Mouse (Mus musculus): ENCODE results near the gene Atp5k. TPM values are rescaled to one million over a fixed set of nuclear protein-coding genes. Genes with fewer than 3 reads are reported as not detected.

Gene Atp5k
- 430 and 435 TPM in 2 replicates for polyA plus RNA-seq (2016; fragmentation: Nextera tagmentation; extraction: Ambion mirVana)

GRCm38 (mm10) chr5:108433804-108434587 is at the start of gene Atp5k:
Atp5k (minus strand) TSS chr5:108434448.
- Histone ChIP-seq H3K27ac (0 out of 2 replicates have a peak within 1 kb of the TSS, but pooled peaks have one; percentile 42), H3K9me3 (no peaks in the 10 kb centered on the region), H3K27me3 (peaks cover 15% of the 10 kb centered on the region; the same call in 1 of the 2 replicates), H3K4me2 (peak within 1 kb of the TSS; percentile 94), H3K36me3 (replicated peaks) (peaks cover 32% of the 10 kb centered on the region), H3K9ac (peak within 1 kb of the TSS; percentile 95), H3K4me3 (replicated peaks) (peak within 1 kb of the TSS; percentile 88), H3K4me1 (peaks cover 14% of the 10 kb centered on the region)
- peak; percentile 91 for ATAC-seq (ENCODE audit: low FRiP score)
- 1% methylated on average over 42 of the region's 42 CpGs for WGBS

- WGBS, result 95% methylated on average over 6 of the region's 6 CpGs
- H3K9ac ChIP-seq, result no peak overlapping the region
- H3K4me2 ChIP-seq, result no peak overlapping the region
- H3K27me3 ChIP-seq, result no peaks in the 10 kb centered on the region
- no peak for ATAC-seq (ENCODE audit: low FRiP score)
- no peak overlapping the region for H3K27ac ChIP-seq
- peaks cover 46% of the 10 kb centered on the region for H3K36me3 ChIP-seq (replicated peaks)
- no peak overlapping the region for H3K4me3 ChIP-seq (replicated peaks)
- no peaks in the 10 kb centered on the region for H3K4me1 ChIP-seq
- no peaks in the 10 kb centered on the region for H3K9me3 ChIP-seq
Measured at GRCm38 (mm10) chr5:108483006-108483405, 48.8 kb upstream of the Atp5k start.

- Histone ChIP-seq H3K4me1 (no peaks in the 10 kb centered on the region), H3K9me3 (no peaks in the 10 kb centered on the region), H3K4me3 (replicated peaks) (no peak overlapping the region), H3K27me3 (no peaks in the 10 kb centered on the region), H3K4me2 (no peak overlapping the region), H3K27ac (no peak overlapping the region), H3K9ac (no peak overlapping the region), H3K36me3 (replicated peaks) (peaks cover 78% of the 10 kb centered on the region)
- no peak for ATAC-seq (ENCODE audit: low FRiP score)
- 88% methylated on average over 3 of the region's 3 CpGs for WGBS
Measured at GRCm38 (mm10) chr5:108475977-108476376, 41.7 kb upstream of the Atp5k start.

GRCm38 (mm10) chr5:108473737-108474136 is 39.5 kb upstream of the Atp5k start:
- Histone ChIP-seq H3K36me3 (replicated peaks) (peaks cover 73% of the 10 kb centered on the region), H3K4me1 (peaks cover 8% of the 10 kb centered on the region), H3K9me3 (no peaks in the 10 kb centered on the region), H3K27me3 (no peaks in the 10 kb centered on the region), H3K27ac (no peak overlapping the region), H3K4me2 (no peak overlapping the region), H3K9ac (no peak overlapping the region), H3K4me3 (replicated peaks) (no peak overlapping the region)
- 93% methylated on average over 4 of the region's 4 CpGs for WGBS
- no peak for ATAC-seq (ENCODE audit: low FRiP score)

GRCm38 (mm10) chr5:108469617-108470016 is 35.4 kb upstream of the Atp5k start:
- Histone ChIP-seq H3K4me3 (replicated peaks) (no peak overlapping the region), H3K4me1 (peaks cover 22% of the 10 kb centered on the region), H3K4me2 (no peak overlapping the region), H3K9ac (no peak overlapping the region), H3K27ac (no peak overlapping the region), H3K27me3 (no peaks in the 10 kb centered on the region), H3K36me3 (replicated peaks) (peaks cover 40% of the 10 kb centered on the region), H3K9me3 (no peaks in the 10 kb centered on the region)
- WGBS, result 85% methylated on average over 7 of the region's 7 CpGs
- no peak for ATAC-seq (ENCODE audit: low FRiP score)

- no peak overlapping the region for H3K4me2 ChIP-seq
- H3K4me3 ChIP-seq (replicated peaks), result no peak overlapping the region
- no peak overlapping the region for H3K9ac ChIP-seq
- H3K36me3 ChIP-seq (replicated peaks), result peaks cover 10% of the 10 kb centered on the region; the same call in 1 of the 2 replicates
- no peaks in the 10 kb centered on the region for H3K27me3 ChIP-seq
- 97% methylated on average over 1 of the region's 1 CpGs for WGBS
- peaks cover 49% of the 10 kb centered on the region for H3K4me1 ChIP-seq
- H3K9me3 ChIP-seq, result no peaks in the 10 kb centered on the region
- ATAC-seq (ENCODE audit: low FRiP score), result no peak
- H3K27ac ChIP-seq, result no peak overlapping the region
Measured at GRCm38 (mm10) chr5:108466647-108467046, 32.4 kb upstream of the Atp5k start.

GRCm38 (mm10) chr5:108465131-108465891 is 31.1 kb upstream of the Atp5k start:
- 90% methylated on average over 6 of the region's 6 CpGs for WGBS
- ATAC-seq (ENCODE audit: low FRiP score), result no peak
- Histone ChIP-seq H3K27ac (no peak overlapping the region), H3K27me3 (no peaks in the 10 kb centered on the region), H3K9me3 (no peaks in the 10 kb centered on the region), H3K4me3 (replicated peaks) (no peak overlapping the region), H3K4me2 (no peak overlapping the region), H3K9ac (no peak overlapping the region), H3K4me1 (peaks cover 54% of the 10 kb centered on the region), H3K36me3 (replicated peaks) (peaks cover 7% of the 10 kb centered on the region; the same call in 1 of the 2 replicates)

- Histone ChIP-seq H3K9ac (peak overlapping the region; percentile 99), H3K4me2 (peak overlapping the region; percentile 99), H3K36me3 (replicated peaks) (no peaks in the 10 kb centered on the region; the same call in 1 of the 2 replicates), H3K27me3 (peaks cover 18% of the 10 kb centered on the region), H3K27ac (no peak overlapping the region), H3K4me1 (peaks cover 46% of the 10 kb centered on the region), H3K4me3 (replicated peaks) (peak overlapping the region; percentile 89), H3K9me3 (no peaks in the 10 kb centered on the region)
- ATAC-seq (ENCODE audit: low FRiP score), result no peak
- WGBS, result 42% methylated on average over 4 of the region's 4 CpGs
Measured at GRCm38 (mm10) chr5:108462446-108462845, 28.2 kb upstream of the Atp5k start.

GRCm38 (mm10) chr5:108461082-108462065 is 27.1 kb upstream of the Atp5k start, which contains the start of gene Pcgf3:
Pcgf3 (plus strand) TSS chr5:108461232.
- peak within 1 kb of the TSS; percentile 99 for H3K9ac ChIP-seq
- no peaks in the 10 kb centered on the region for H3K9me3 ChIP-seq
- peak; percentile 98 for ATAC-seq (ENCODE audit: low FRiP score)
- H3K4me1 ChIP-seq, result peaks cover 46% of the 10 kb centered on the region
- H3K27ac ChIP-seq, result peak within 1 kb of the TSS; percentile 84
- H3K36me3 ChIP-seq (replicated peaks), result no peaks in the 10 kb centered on the region; the same call in 1 of the 2 replicates
- H3K27me3 ChIP-seq, result peaks cover 21% of the 10 kb centered on the region
- H3K4me2 ChIP-seq, result peak within 1 kb of the TSS; percentile 99
- WGBS, result under 1% methylated on average over 49 of the region's 62 CpGs
- H3K4me3 ChIP-seq (replicated peaks), result peak within 1 kb of the TSS; percentile 89

- ATAC-seq (ENCODE audit: low FRiP score), result peak; percentile 1; the same call in 1 of the 2 replicates
- H3K9ac ChIP-seq, result peak overlapping the region; percentile 99
- H3K36me3 ChIP-seq (replicated peaks), result no peaks in the 10 kb centered on the region
- H3K4me1 ChIP-seq, result peaks cover 38% of the 10 kb centered on the region
- H3K27me3 ChIP-seq, result peaks cover 21% of the 10 kb centered on the region
- peak overlapping the region; percentile 89 for H3K4me3 ChIP-seq (replicated peaks)
- WGBS, result 46% methylated on average over 6 of the region's 6 CpGs
- no peaks in the 10 kb centered on the region for H3K9me3 ChIP-seq
- H3K4me2 ChIP-seq, result peak overlapping the region; percentile 99
- no peak overlapping the region for H3K27ac ChIP-seq
Measured at GRCm38 (mm10) chr5:108460461-108460860, 26.2 kb upstream of the Atp5k start.

- Histone ChIP-seq H3K4me3 (replicated peaks) (no peak overlapping the region), H3K4me1 (peaks cover 23% of the 10 kb centered on the region), H3K27ac (no peak overlapping the region), H3K9ac (no peak overlapping the region), H3K4me2 (no peak overlapping the region), H3K36me3 (replicated peaks) (no peaks in the 10 kb centered on the region), H3K27me3 (peaks cover 21% of the 10 kb centered on the region), H3K9me3 (no peaks in the 10 kb centered on the region)
- WGBS, result 78% methylated on average over 2 of the region's 2 CpGs
- no peak for ATAC-seq (ENCODE audit: low FRiP score)
Measured at GRCm38 (mm10) chr5:108458706-108459105, 24.5 kb upstream of the Atp5k start.
